Mouse (Mus musculus) heart, adult 2 months (tissue): ENCODE data around the gene Prl5a1.

Experiments
- CTCF ChIP-seq: fragments of 200-600 bp; IDR thresholded peaks from 2 replicates; pipeline ENCODE4 v1.8.1; 2022; ENCODE audit warnings: antibody characterized with exemption, mild to moderate bottlenecking, moderate library complexity
- EP300 ChIP-seq: fragments of 200-500 bp; IDR thresholded peaks from 2 replicates; pipeline ENCODE4 v1.6.1; 2011; ENCODE audit warnings: low read depth, low read length, control low read depth; ENCODE audit not compliant: insufficient read depth

DNA sequence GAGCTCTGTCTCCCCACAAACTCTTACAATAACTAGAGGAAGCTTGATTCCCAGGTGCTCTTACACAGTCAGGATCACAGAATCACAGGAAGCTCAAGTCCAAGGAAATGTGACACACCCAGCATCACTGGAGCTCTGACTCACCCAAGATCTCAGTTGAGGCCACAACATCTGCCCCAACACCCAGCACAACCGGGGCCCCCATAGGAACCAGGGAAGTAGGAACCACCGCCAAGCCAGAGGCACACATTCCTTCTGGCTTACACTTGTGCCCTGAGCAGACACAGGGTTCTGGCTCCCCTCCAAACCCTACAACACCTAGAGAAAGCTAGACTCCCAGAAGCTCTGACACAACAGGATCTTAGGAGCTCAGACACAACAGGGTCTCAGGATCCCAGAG, 9.5 kb upstream of the Prl5a1 start:
- TF ChIP-seq CTCF (no peak), EP300 (no peak)
